Mouse (Mus musculus): Measurements from ENCODE around the gene Vegfa.
A peak's percentile ranks its signal among the peaks of the same experiment; 100 is the strongest.

Gene Vegfa

DNA sequence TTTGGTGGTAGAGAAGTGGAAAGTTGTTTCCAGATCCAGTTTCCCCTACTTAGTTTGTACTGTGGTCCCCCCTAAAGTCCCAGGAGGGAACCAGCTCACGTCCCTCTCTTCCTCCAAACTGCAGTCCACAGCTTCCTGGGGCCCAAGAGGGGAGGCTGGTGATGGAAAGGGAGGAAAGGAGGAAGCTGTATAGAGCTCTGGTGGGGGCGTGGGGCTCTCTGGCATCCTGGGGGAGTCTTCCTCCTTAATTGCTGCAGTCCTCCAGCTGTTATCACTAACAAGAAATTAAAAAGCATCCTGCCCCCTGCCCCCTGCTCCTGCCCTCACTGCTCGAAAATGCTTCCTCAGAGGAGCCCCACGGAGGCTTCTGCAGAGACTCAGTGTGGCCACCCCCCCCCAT lies 17.4 kb upstream of the Vegfa start:
- no peak for DNase-seq

DNA sequence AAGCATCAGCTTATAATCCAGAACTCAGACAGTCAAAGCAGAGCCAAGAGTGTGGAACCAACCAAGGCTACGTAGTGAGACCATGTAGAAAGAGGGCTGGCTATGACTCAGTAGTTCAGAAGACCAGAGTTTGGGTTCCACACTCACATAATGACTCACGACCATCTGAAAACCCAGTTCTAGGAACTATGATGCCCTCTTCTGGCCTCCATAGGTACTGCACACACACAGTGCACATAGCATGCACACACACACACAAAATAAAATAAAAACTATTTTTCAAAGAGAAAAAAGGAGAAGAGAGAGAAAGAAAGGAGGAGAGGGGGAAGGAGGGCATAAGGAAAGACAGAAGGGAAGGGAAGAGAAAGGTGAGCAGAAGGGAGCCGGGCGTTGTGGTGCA lies 16.0 kb upstream of the Vegfa start:
- no peak for DNase-seq

DNA sequence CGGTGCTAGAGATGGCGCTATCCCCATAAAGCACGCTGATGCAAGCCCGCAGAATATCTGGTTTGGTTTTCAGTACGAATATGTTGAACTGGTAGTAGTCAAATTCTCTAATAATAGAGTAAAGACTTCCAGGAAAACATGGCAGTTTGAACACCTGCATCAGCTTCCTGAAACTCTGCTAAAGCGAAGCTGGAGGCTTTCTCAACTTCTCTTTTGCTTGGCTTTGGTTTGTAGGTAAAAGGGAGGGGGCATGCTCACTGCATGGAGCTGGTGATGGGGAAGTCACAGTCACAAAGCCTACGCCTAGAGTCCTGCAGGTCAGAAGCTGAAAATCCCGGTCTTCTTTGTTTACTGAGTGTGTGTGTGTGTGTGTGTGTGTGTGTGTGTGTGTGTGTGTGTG lies 13.6 kb upstream of the Vegfa start:
- DNase-seq: no peak

DNA sequence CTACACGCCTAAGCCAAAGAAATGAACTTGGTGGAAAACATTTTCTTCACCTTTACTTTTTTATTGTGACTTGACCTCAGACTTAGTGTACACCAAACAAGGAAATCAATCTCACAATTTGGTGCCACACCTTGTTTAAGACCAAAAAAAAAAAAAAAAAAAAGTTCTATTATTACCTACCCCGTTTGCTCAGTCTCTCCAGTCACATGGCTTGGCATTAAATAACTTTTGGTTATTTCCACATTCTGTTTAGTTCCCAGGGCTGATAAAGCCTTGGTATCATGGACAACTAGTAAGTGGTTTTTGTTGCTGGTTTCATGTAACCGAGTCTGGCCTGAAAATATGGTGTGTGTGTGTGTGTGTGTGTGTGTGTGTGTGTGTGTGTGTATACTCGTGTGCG lies 12.8 kb upstream of the Vegfa start:
- no peak for DNase-seq

DNA sequence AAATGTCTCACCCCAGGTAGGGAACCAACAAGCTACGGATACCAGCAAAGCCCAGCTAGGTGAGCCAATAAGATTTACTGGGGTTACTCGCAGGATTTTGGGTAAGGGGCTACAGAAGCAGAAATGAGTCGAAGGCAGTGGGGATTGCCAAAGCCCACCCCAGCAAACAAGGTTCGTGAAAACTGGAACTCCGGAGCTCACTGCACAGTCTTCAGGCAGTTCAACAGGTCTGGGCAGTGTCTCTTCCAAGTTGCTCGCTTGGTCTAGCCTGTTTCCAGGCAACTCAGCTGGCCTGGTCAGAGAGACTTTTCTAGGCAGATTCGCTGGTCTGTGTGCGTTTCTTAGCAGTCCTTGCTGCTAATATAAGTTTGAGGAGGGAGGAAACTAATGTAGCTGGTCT lies 10.0 kb upstream of the Vegfa start:
- no peak for DNase-seq

DNA sequence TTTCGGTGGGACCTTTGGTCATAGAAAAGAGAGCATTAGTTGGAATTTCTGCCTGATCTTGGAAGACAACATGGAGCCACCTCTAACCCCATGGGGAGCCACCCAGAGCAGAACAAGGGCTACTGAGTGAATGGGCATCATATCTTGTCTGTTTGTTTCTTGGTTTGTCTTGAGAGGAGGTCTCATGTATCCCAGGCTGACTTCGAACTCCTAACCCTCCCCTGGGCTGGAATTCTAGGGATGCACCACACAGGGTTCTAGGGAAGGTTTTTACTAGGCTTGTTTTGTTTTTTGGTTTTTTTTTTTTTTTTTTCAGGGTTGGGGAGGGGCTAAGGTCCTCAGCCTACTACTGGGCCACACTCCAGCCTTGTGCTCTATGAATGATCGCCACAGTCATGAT lies 9.5 kb upstream of the Vegfa start:
- no peak for DNase-seq

DNA sequence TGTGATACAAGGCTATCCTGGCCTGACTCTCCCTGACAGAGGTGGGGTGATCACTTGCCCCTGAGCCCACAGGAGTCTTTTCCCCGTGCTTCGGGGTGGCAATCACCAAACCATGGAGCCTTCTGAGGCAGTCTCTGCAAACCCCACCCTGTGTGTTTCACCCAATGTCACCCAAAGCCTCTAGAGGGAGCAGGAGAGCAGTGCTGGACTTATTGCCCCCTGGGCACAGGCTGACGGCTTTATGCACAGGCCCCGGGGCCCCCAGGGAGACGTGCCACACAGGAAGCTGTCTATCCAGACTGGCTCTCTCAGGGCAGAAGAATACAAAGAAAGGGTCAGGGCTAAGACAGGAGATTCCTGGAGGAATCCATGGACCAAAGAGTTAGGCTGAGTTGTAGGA lies 9.1 kb upstream of the Vegfa start:
- DNase-seq: peak in 1 of 2 experiments; percentile 36

DNA sequence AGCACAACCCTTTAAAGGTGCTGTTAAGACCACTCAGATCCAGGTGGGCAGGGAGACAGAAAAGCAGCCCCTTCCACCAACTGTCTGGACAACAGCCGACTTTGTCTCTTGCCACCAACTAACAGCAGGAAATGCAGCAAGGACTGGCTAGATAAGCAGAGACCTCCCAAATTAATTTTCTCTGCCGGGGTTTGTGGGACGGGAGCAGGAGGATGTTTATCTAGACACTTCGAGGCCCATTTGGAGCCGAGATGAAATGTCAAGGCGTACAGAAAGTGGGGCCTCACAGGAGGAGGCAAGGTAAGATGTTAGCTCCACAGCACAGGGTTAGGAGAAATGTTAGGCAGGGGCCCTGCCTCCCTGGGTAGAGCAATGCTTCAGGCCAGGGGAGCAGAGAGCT lies 8.4 kb upstream of the Vegfa start:
- no peak for DNase-seq

DNA sequence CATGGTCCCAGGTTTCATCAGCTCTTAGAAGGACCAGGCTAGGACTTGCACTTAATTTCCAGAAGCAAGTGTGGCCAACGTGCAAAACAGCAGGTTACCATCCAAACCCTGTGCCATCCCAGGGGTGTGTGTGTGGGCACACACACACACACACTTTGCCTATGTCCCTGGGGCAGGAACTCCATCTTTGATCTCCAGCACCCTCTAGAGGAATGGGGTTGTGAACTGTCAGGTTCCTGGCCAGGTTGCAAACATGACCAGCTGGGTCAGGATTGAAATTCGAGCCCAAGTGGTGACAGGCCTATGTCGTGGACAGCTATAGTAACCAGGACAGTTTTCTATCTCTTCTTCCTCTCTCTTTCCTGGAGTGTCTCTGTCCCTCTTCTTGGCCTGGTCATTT lies 6.7 kb upstream of the Vegfa start:
- DNase-seq: no peak

DNA sequence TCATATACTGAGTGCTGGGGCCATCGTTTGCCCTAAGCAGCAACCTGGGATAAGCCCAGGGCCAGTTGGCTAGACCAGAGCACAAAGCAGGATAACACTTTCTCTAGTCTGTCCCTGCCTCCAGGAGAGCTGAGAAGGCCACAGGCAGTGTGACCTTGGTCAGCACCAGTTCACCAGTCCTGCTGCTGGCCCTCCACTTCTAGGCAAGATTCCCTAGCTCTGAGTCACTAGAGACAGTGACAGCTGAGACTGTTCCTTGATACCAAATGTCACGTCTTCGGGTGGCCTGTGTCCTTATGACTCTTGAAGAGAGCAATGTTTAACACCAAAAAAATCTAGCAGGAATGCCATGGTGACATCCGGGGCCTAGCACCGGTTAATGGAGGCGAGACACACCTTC lies 4.2 kb upstream of the Vegfa start:
- no peak for DNase-seq

DNA sequence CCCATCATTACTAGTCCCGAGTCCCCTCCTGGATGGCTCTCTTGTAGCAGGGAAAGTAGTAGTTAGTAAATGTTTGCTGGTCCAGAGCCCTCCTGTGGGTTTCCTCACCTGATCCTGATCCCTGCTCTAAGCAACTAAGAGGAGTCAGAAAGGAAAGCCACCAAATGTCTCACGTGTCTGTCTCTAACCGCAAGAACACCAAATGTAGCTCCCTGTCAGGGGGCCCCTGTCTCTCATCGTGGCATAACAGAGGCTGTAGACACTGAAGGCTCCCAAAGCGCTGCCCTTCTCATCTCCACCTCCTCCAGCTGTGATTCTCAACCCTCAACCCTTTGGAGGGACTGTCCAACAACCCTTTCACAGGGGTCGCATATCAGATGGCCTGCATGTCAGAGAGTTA lies 1.9 kb upstream of the Vegfa start:
- no peak for DNase-seq

DNA sequence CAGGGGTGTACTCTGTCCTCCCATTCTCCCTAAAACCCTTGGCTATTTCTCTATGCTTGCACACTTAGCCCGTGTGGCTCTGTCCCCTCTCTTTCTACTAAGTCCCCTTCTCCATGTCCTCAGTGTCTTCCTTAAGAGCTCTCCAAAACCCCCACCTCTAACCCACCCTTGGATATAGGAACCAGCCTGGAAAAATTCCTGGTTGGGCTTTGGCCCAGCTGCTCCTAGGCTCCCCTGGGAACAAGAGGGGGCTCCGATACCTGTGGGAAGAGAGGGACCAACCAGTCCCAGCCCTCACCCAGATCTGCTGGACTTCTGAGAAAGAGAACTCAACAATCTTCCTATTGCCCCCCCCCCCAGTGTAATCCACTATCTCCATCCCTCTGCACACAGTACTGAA lies 1.4 kb upstream of the Vegfa start:
- no peak for DNase-seq

DNA sequence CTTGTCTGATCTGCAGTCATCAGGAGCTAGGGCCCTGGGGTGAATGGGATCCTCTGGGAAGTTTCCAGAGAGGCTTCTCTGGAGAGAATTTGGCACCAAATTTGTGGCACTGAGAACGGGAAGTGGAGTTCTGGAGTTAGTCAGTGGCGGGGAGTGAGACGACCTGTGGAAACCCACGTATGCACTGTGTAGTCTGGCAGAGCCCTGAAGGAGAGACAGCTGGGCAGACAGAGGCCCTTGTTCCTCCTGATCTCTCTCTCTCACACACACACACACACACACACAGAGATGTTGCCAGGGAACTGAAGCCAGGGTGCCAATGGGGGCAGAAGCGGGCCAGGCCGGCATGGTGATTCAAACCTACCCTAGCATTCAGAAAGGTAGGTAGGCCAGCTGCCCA lies 953 bp upstream of the Vegfa start:
- DNase-seq: no peak

DNA sequence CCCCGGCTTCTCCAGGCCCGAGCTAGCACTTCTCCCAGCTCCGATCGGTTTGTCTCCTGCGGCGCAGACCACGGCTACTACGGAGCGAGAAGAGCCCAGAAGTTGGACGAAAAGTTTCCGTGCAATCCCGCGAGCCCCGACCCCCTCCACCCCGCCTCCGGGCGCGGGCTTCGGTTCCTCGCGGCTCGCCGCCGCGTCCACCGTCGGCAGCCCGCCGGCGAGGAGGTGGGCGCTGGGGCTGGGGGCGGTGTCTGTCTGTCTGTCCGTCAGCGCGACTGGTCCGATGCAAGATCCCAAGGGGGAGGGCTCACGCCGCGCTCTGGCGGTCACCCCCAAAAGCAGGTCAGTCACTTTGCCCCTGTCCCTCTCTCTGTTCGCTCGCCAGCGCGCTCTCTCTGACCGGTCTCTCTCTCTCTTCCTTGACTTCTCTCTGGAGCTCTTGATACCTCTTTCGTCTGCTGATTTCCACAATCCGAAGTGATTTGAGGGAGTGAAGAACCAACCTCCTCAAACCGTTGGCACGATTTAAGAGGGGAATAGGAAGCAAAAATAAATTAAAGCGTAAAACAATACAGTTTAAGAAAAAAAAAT lies 453 bp downstream of the Vegfa start:
- peak; percentile 20 to 35 for DNase-seq

DNA sequence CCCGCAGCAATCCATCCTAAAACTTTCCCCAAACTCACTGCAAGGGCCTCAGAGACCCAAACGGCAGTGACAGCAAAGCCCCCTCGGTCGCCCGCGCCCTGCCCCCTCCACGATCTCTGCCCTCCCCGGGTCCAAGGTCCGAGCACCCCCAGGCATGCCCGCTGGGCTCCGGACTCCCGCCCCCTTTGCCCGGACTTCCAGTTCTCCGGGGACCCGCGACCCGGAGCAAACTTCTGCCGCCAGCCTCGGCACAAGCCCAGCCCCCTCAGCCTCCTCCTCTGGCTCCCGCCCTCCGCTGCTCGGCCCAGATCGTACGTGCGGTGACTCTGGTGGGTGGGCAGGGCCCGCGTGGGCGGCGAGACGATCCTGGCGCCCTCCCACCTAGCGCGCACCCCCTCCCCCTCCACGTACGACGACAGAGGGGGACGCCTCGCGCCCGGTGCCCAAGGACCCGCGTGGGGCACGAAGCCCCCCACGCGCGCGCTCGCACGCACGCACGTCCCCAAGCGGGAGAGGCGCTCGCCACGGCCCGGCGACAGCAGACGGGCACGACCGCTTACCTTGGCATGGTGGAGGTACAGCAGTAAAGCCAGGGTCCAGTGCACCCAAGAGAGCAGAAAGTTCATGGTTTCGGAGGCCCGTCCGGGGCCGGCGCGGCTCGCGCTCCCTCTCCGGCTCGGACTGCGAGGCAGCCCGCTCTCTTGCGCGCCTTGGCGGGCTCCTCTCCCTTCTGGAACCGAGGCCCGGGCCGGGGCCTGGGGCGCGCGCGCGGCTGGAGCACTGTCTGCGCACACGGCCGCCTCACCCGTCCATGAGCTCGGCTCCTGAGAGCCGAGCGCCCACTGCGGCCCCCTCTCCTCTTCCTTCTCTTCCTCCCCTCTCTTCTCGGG lies 1.2 kb downstream of the Vegfa start:
- DNase-seq: peak; percentile 13 to 27

DNA sequence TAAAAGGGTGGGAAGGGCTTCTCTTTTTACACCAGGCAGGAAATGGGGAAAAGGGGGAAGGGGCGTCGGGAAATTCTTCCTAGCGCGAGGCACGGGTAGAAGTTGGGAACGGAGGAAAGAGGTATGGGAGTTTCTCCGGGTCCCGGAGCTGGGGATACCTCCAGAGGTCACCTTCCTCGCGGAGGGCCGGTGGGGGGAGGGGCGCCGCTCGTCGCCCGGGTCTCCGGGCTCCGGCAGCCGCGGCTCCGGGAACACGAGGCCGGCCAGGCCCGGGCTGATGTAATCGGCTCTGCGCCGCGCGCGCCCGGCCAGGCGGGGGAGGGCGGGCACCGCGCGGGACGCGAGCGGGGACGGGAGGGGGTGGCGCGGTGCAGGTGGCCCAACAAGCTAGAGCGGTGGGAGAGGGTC lies 1.8 kb downstream of the Vegfa start:
- no peak for DNase-seq

DNA sequence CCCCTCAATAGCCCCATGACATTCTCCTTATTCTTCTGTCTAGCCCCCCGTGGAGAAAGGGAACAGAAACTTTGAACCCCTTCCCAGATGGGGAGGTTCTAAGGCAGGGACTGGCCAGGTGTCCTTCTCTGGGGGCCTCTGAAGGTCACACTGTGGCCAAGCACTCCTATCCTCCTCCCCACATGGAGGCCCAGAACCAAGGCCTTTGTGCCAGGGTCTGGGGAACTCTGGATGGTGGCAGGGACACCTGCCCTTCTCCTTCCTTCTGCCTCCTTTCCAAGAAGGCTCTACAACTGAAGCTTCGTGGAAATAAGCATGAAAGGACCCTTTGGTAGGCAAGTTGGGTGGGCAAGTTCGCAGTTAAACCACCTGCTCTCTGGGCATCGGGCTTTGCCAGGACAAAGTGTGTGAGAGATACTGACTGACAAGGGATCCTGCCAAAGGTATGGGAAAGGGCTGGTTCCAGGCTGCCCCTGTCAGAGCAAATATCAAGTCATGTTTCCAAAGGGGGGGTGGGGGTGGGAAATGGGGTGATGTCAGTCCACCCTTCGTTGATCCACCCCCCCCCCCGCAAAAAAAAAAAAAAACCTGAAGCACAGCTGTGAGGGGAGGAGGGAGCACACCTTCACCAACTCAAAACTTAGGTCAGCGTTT lies 2.5 kb downstream of the Vegfa start:
- DNase-seq: no peak

DNA sequence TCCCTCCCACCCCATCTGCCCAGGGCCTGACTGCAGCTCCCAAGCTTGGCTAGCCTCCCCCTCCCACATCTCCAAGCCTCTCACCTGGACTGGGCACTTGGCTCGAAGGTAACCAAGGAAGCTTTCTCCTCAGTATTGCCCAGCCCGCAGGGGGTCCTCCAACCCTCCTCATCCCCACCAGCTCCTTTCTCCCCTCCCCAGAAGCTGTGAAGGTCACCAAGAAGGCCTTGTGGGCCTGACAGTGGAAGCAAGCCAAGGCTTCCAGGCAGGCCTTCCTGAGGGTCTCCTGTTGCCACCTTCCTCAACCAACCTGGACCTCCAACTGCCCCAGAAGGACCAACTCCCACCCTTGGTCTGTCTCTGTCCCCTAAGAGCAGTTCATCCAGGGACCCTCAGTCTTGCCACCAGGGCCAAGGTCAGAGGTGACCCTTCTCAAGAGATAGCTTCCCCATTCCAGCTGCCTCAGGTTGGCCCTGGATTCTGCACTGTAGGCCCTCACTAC lies 3.1 kb downstream of the Vegfa start:
- no peak for DNase-seq

DNA sequence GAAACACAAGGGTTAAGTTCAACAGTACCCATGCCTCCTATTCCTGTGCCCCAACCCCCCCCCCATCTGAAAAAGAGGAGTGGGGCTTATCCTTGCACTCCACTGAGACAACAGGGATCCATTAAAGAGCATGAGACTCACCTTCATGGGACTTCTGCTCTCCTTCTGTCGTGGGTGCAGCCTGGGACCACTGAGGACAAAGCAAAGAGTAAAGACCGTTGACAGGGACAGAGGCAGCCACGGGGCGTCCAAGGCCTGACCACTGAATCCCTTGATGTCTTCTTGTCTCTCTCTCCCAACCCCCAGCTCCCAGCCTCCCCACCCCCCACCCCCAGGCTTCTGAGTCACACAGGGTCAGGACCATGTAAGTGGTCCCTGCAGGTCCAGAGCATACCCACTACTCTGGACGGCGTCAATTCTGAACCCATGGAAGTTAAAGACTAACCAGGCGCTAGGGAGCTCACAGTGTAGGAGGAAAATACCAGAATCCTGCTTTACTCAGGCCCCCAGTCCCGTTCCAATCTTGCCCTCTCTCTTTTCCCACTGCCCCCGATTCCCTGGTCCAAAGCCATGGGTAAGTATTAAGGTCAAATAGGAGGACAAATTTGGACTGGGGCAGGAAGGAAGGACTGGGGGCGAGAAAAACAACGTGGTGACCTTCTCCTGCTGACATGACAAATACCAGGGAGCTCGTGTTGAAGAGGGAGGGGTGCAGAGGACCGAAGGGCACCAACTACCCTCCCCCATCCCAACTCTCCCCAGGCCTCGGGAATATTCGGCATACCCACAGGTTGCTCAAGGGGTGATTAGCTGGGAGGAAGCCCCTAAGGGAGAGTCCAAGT lies 3.7 kb downstream of the Vegfa start:
- no peak for DNase-seq

DNA sequence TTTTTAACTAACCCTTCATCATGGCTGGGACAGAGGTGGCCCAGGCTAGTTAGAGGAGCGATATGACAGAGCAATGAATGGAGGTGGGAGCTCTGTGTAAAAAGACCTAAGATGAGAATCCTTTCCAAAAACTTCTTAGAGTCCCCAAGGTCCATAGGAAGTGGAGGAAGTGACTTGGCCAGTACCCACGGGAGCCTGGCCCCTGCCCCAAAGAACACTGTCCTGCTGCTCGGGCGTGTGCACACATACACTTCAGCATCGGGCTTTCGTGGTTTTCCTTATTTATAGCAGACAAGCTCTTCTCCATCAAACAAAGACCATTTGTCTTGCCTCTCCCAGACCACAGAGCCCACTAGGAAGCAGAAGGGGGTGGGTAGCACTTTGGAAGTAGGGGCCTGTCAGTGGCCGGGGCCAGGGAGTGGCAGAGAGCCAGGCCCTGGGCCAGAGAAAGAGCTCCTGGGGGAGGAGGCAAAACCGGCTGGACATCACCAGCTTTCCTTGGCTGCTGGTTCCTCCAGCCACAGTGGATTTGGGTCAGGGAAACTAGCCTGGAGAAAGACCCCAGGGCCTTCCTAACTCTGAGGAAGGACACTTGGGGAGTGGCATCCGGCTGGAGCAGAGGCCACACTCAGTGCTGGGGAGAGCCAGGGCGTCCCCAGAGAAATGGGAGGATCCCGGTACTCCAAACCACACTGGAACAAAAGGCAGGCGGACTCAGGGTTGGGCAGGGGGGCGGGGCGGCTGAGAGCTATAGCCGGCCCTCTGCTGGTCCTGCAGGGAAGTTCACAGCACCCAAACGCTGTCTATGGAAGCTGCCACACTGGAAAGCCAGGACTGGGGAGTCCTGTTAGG lies 4.9 kb downstream of the Vegfa start:
- DNase-seq: peak in 1 of 2 experiments; percentile 22

DNA sequence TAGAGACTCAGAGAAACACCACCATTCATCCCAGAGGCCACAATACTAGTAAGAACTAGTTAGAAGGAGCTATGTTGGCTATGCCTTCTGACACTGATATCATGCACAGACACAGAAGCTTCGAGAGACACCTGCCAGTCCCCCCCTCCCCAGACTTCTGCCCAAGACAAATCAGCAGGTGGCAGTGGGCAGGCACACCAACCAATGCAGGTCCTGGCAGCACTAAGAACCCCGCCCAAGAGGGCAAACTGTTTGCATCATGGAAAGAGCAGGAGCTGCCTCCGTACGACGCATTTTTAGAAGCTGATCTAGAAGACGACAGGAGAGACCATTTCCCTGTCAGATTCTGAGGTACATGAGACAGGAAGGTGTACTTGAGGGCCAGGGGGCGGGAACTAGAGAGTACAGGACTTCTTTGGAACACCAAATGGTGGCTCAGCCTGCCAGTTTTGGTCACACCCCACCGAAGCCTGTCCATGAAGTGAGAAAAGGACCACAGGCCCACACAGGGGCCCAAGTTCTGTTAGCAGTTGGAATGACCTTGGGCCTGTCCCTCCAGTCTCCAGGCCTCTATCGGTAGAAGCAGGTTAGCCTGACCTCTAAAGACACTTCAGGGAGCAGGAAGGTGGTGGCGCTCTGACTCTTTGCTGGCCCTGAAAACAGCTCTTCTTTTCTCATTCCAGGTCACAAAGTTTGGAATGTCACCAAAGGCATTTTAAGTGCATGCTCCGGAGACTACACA lies 6.1 kb downstream of the Vegfa start:
- no peak for DNase-seq

Data from spleen, adult 18-20 months (tissue).